Mouse (Mus musculus): ENCODE results near the gene Lin37. TPM values are rescaled to one million over a fixed set of nuclear protein-coding genes. Genes with fewer than 3 reads are reported as not detected.

Lin37 gene
- total RNA-seq, 1 experiment from 2014 or later: 41.4 TPM

DNA sequence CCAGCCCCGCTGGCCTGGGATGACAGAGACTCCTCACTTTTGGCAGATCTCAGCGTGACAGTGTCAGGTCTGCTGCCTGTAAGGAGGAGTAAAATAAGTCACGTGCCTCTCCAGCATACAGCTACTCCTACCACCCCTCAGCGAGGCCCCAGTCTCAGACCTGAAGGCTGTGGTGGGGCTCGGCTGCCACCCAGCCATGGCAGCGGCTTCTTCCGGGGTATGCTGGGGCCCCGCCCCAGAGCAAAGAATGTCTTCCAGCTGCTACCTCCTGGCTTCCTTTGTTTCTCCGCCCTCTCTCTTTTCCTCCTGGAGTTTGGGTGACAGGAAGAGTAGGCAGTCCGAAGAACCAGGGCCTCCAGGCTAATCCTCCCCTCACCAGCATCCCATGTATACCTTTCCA is 33.7 kb downstream of the Lin37 start:
- no peak for ATAC-seq (ENCODE audit: extremely low read depth, insufficient number of reproducible peaks, low FRiP score, poor library complexity, severe bottlenecking)

DNA sequence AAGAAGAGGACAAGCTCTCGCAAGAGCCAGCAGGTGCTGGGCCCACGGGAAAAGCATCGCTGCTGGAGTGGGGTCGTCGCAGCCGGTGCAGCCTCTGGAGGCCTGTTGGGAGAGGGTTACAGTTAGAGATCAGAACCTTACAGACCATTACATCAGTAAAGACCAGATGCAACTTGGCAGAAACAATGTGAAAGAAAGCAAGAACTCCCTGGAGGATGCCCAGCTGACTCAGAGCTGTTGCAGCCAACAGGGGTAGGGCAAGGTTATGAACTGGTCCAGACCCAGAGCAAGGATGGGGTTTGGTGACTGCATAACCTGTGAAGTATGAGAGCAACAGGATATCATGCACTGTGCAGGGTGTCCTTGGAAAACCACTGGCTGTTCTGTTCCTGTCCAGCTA is 35.2 kb downstream of the Lin37 start:
- no peak for ATAC-seq (ENCODE audit: extremely low read depth, insufficient number of reproducible peaks, low FRiP score, poor library complexity, severe bottlenecking)

DNA sequence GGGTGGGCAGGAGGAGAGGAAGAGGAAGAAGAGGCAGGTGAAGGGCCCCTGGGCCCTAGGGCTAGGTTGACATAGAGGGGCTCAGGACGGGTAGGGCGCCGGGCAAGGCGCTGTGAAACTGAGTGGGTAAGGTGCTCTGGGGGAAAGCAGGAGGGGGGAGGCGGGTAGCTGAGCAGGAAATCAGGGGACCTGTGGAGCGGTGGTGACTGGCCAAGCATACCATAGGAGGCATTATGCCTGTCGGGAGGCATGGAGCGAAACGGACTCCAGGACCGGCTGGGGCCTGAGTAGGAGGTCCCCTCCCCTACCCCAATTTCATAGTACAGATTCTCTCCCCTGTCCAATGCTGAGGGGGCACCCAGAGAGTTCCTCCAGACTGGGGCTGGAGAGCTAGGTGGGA is 36.8 kb downstream of the Lin37 start:
- ATAC-seq (ENCODE audit: extremely low read depth, insufficient number of reproducible peaks, low FRiP score, poor library complexity, severe bottlenecking): no peak

DNA sequence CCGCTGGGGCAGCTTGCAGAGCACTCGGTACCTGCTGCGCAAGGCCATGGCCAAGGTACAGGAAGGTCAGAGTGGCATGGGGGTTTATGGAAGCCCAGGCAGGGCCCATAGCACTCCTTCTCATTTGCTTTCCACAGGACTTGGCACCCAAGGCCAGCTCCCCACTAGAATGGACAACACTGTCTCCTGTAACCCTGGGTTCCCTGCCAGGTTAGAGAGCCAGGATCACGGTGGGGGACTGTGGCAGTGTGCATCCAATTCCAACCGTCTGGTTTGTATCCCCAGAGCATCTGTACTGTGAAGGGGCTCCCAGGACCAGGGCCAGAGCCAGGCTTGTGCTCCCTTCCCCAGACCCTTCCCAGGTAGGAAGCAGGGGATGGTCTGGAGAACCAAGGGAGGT is 38.8 kb downstream of the Lin37 start:
- ATAC-seq (ENCODE audit: extremely low read depth, insufficient number of reproducible peaks, low FRiP score, poor library complexity, severe bottlenecking): no peak

DNA sequence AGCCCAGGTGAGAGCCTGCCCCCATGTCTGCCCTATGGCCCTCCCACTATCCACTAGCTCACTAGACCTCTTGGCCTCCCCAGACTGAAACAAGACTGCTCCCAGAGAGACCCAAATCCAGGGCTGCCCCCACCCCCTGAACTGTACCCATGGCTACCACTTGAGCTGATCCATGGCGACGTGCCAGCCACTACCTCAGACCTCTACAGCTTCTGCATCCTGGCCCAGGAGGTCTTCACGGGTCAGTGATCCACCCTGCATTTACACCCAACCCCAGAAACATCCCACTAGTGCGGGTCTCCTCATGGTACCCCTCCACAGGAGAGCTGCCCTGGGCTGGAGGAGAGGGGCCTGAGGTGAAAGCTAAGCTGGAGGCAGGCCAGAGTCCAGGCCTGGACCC is 39.2 kb downstream of the Lin37 start:
- ATAC-seq (ENCODE audit: extremely low read depth, insufficient number of reproducible peaks, low FRiP score, poor library complexity, severe bottlenecking): no peak

DNA sequence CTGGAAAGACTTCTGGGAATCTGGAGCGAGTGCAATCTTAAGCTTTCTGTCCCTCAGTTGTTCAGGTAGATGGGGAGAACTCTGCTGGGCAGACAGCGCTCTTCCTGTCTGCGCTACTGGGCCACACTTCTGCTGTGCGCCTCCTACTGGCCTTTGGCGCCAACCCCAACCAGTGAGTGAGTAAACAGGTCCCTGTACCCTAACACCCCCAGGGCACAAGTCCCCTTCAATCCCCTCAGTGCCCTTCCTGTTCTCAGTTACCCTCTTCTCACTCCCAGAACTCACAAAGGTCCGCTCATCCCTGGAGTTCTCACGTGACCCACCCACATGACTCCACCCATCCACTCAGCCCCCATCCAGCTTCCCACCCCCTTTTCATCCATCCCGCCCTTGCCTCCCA is 41.3 kb downstream of the Lin37 start:
- ATAC-seq (ENCODE audit: extremely low read depth, insufficient number of reproducible peaks, low FRiP score, poor library complexity, severe bottlenecking): no peak

DNA sequence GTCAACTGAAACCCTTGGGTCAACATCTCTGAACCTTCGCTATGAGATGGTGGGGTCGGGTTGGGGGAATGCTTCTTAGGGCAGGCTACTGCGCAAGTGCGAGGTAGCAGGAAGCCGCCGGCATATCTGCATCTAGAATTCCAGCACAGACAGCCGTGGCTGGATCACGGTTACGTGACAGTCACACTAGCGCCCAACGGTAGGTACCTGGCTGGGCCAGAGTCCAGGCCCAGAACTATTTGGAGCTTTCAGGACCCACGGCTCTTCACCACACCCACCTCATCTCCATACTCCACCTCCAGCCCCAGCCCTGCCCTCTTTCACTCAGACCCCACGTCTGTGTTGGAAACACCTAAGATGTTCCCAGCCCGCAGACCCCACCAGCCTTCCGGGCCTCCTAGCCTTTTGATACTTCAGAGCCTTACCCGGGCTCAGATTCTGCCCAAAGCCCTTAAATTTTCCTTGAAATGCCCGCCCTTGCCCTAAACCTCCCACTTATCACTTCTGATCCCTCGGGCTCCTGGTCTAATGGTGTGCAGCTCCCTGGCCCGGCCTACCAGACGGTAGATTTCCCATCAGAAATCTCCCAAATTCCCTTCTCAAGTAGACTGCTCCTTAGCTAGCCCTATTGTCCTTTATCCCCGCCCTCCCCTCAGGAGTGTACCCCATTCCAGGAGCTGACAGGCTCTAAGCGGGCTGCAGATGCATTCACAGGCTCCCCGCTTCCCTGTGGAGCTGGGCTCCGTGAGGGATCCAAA is 44.5 kb downstream of the Lin37 start:
- no peak for ATAC-seq (ENCODE audit: extremely low read depth, insufficient number of reproducible peaks, low FRiP score, poor library complexity, severe bottlenecking)

DNA sequence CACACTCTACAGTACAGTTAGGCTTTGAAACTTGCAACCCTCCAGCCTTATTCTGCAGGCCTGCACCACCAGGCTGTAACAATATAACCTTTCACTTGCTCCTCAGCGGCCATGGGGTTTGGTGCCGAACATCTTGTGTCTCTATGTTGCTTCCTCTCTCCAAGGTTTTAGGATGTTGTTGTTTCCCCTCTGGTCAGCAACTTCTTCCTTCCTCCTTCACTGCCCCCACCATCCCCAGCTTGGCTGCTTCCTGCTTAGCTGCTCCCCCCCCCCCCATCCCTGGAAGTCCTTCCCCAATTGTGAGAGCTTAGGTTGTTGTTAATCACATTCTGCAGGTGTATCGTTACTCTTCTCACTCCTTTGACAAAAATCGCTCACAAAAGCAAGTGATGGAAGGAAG is 51.6 kb downstream of the Lin37 start:
- no peak for ATAC-seq (ENCODE audit: extremely low read depth, insufficient number of reproducible peaks, low FRiP score, poor library complexity, severe bottlenecking)

Other genes with a start within 250 kb of the Lin37 start
- gene Syne4, start 245.0 kb downstream of the Lin37 start, total RNA-seq (2017): 0.74 and 4.0 TPM in 2 replicates
- 4.7 and 6.6 TPM in 2 replicates for gene E130208F15Rik, start 238.1 kb downstream of the Lin37 start, total RNA-seq (2017)
- gene Sdhaf1, start 235.9 kb downstream of the Lin37 start, total RNA-seq (2017): 8.8 and 10.8 TPM in 2 replicates
- not detected in 2 replicates for gene Lrfn3, start 197.1 kb downstream of the Lin37 start, total RNA-seq (2017)
- gene Tyrobp, start 146.1 kb downstream of the Lin37 start, total RNA-seq (2017): 1,375 and 1,494 TPM in 2 replicates
- 44.4 and 46.6 TPM in 2 replicates for gene Hcst, start 140.0 kb downstream of the Lin37 start, total RNA-seq (2017)
- gene Nfkbid, start 138.1 kb downstream of the Lin37 start, total RNA-seq (2017): 34.3 and 46.9 TPM in 2 replicates
- 0.98 TPM in 1 of 2 replicates, not detected in the other for gene Aplp1, start 114.3 kb downstream of the Lin37 start, total RNA-seq (2017)
- not detected in 2 replicates for gene Kirrel2, start 102.1 kb downstream of the Lin37 start, total RNA-seq (2017)
- gene Nphs1, start 101.5 kb downstream of the Lin37 start, total RNA-seq (2017): not detected in 2 replicates
- gene Prodh2, start 66.2 kb downstream of the Lin37 start, total RNA-seq (2017): not detected in 2 replicates
- gene Arhgap33, start 24.8 kb downstream of the Lin37 start, total RNA-seq (2017): 0.70 and 7.5 TPM in 2 replicates
- 3.7 and 5.3 TPM in 2 replicates for gene Hspb6, start 7.7 kb downstream of the Lin37 start, total RNA-seq (2017)
- gene Proser3, start 7.5 kb downstream of the Lin37 start, total RNA-seq (2017): 6.8 and 7.8 TPM in 2 replicates
- gene U2af1l4, start 3.5 kb upstream of the Lin37 start, total RNA-seq (2017): 67.3 and 69.4 TPM in 2 replicates
- gene Gm49396, start 3.5 kb upstream of the Lin37 start, total RNA-seq (2017): 20.0 and 20.3 TPM in 2 replicates
- gene Psenen, start 3.8 kb upstream of the Lin37 start, total RNA-seq (2017): 166 and 194 TPM in 2 replicates
- gene Igflr1, start 5.6 kb upstream of the Lin37 start, total RNA-seq (2017): not detected in 2 replicates
- 36.5 and 64.7 TPM in 2 replicates for gene Kmt2b, start 28.9 kb upstream of the Lin37 start, total RNA-seq (2017)
- gene Zbtb32, start 39.1 kb upstream of the Lin37 start, total RNA-seq (2017): 3.0 and 3.3 TPM in 2 replicates
- gene Upk1a, start 53.0 kb upstream of the Lin37 start, total RNA-seq (2017): 0.49 TPM in 1 of 2 replicates, not detected in the other
- 190 and 241 TPM in 2 replicates for gene Cox6b1, start 66.3 kb upstream of the Lin37 start, total RNA-seq (2017)
- gene Etv2, start 76.0 kb upstream of the Lin37 start, total RNA-seq (2017): not detected in 2 replicates
- gene Rbm42, start 90.5 kb upstream of the Lin37 start, total RNA-seq (2017): 60.7 and 77.3 TPM in 2 replicates
- gene Haus5, start 105.2 kb upstream of the Lin37 start, total RNA-seq (2017): 22.8 and 29.9 TPM in 2 replicates
- gene Pmis2, start 111.8 kb upstream of the Lin37 start, total RNA-seq (2017): not detected in 2 replicates
- not detected in 2 replicates for gene 2200002J24Rik, start 139.1 kb upstream of the Lin37 start, total RNA-seq (2017)
- 0.58 TPM in 1 of 2 replicates, not detected in the other for gene Atp4a, start 152.4 kb upstream of the Lin37 start, total RNA-seq (2017)
- 8.3 and 15.1 TPM in 2 replicates for gene Tmem147, start 169.7 kb upstream of the Lin37 start, total RNA-seq (2017)
- not detected in 2 replicates for gene Gapdhs, start 183.8 kb upstream of the Lin37 start, total RNA-seq (2017)
- 2.0 and 5.8 TPM in 2 replicates for gene Sbsn, start 191.6 kb upstream of the Lin37 start, total RNA-seq (2017)
- not detected in 2 replicates for gene Dmkn, start 203.9 kb upstream of the Lin37 start, total RNA-seq (2017)
- not detected in 2 replicates for gene Krtdap, start 228.1 kb upstream of the Lin37 start, total RNA-seq (2017)

Data from neutrophil, adult 5-6 weeks (primary cell).